Mouse (Mus musculus): ENCODE data around the gene Fv1. TPM values are rescaled to one million over a fixed set of nuclear protein-coding genes. Genes with fewer than 3 reads are reported as not detected.
A peak's percentile ranks its signal among the peaks of the same experiment; 100 is the strongest.
"Not testable (repeated sequence)": the region's sequence is repeated elsewhere in the genome, so short reads cannot be mapped to it uniquely, and the experiment has no call there.

Gene Fv1
- polyA plus RNA-seq, 1 experiment from 2014 or later = 7.2 TPM

GRCm38 (mm10) chr4:147850776-147851175 lies 18.0 kb upstream of the Fv1 start:
- no peak for ATAC-seq (replicated peaks; ENCODE audit: insufficient number of reproducible peaks, low FRiP score, low TSS enrichment)
- peaks cover 4% of the 10 kb centered on the region for H3K4me1 ChIP-seq (ENCODE audit: control insufficient read depth, insufficient read depth, low read length)
- no peaks in the 10 kb centered on the region for H3K36me3 ChIP-seq (ENCODE audit: control insufficient read depth, insufficient read depth, low read length)
- H3K4me2 ChIP-seq = no peak overlapping the region
- 62% methylated on average over 2 of the region's 2 CpGs for WGBS (ENCODE audit: insufficient replicate concordance)
- H3K27me3 ChIP-seq (ENCODE audit: control insufficient read depth, insufficient read depth, low read length) = no peaks in the 10 kb centered on the region
- no peak overlapping the region for H3K9ac ChIP-seq (ENCODE audit: low read depth, low read length)
- H3K27ac ChIP-seq (ENCODE audit: low read depth, low read length) = no peak overlapping the region
- no peak overlapping the region for H3K4me3 ChIP-seq (ENCODE audit: low read depth, low read length)
- no peaks in the 10 kb centered on the region for H3K9me3 ChIP-seq (replicated peaks; ENCODE audit: control insufficient read depth, low read length)

- WGBS (ENCODE audit: insufficient replicate concordance) = 89% methylated on average over 3 of the region's 3 CpGs
- no peak overlapping the region for H3K9ac ChIP-seq (ENCODE audit: low read depth, low read length)
- H3K27ac ChIP-seq (ENCODE audit: low read depth, low read length) = no peak overlapping the region
- peaks cover 28% of the 10 kb centered on the region for H3K36me3 ChIP-seq (ENCODE audit: control insufficient read depth, insufficient read depth, low read length)
- no peak overlapping the region for H3K4me3 ChIP-seq (ENCODE audit: low read depth, low read length)
- ATAC-seq (replicated peaks; ENCODE audit: insufficient number of reproducible peaks, low FRiP score, low TSS enrichment) = no peak
- no peaks in the 10 kb centered on the region for H3K9me3 ChIP-seq (replicated peaks; ENCODE audit: control insufficient read depth, low read length)
- no peaks in the 10 kb centered on the region for H3K4me1 ChIP-seq (ENCODE audit: control insufficient read depth, insufficient read depth, low read length)
- H3K27me3 ChIP-seq (ENCODE audit: control insufficient read depth, insufficient read depth, low read length) = no peaks in the 10 kb centered on the region
- no peak overlapping the region for H3K4me2 ChIP-seq
Observed at GRCm38 (mm10) chr4:147862051-147862450, 6.7 kb upstream of the Fv1 start.

- H3K9ac ChIP-seq (ENCODE audit: low read depth, low read length) = no peak overlapping the region
- no peak overlapping the region for H3K4me3 ChIP-seq (ENCODE audit: low read depth, low read length)
- WGBS (ENCODE audit: insufficient replicate concordance) = 92% methylated on average over 6 of the region's 6 CpGs
- ATAC-seq (replicated peaks; ENCODE audit: insufficient number of reproducible peaks, low FRiP score, low TSS enrichment) = no peak
- no peaks in the 10 kb centered on the region for H3K9me3 ChIP-seq (replicated peaks; ENCODE audit: control insufficient read depth, low read length)
- H3K4me2 ChIP-seq = no peak overlapping the region
- peaks cover 27% of the 10 kb centered on the region for H3K36me3 ChIP-seq (ENCODE audit: control insufficient read depth, insufficient read depth, low read length)
- H3K27ac ChIP-seq (ENCODE audit: low read depth, low read length) = no peak overlapping the region
- H3K27me3 ChIP-seq (ENCODE audit: control insufficient read depth, insufficient read depth, low read length) = no peaks in the 10 kb centered on the region
- peaks cover 17% of the 10 kb centered on the region for H3K4me1 ChIP-seq (ENCODE audit: control insufficient read depth, insufficient read depth, low read length)
Observed at GRCm38 (mm10) chr4:147865651-147866050, 3.1 kb upstream of the Fv1 start.

GRCm38 (mm10) chr4:147866056-147866455 lies 2.7 kb upstream of the Fv1 start:
- no peak for ATAC-seq (replicated peaks; ENCODE audit: insufficient number of reproducible peaks, low FRiP score, low TSS enrichment)
- no peaks in the 10 kb centered on the region for H3K9me3 ChIP-seq (replicated peaks; ENCODE audit: control insufficient read depth, low read length)
- no peak overlapping the region for H3K9ac ChIP-seq (ENCODE audit: low read depth, low read length)
- WGBS (ENCODE audit: insufficient replicate concordance) = 94% methylated on average over 9 of the region's 9 CpGs
- no peak overlapping the region for H3K27ac ChIP-seq (ENCODE audit: low read depth, low read length)
- H3K4me1 ChIP-seq (ENCODE audit: control insufficient read depth, insufficient read depth, low read length) = peaks cover 17% of the 10 kb centered on the region
- H3K4me2 ChIP-seq = no peak overlapping the region
- no peaks in the 10 kb centered on the region for H3K27me3 ChIP-seq (ENCODE audit: control insufficient read depth, insufficient read depth, low read length)
- no peak overlapping the region for H3K4me3 ChIP-seq (ENCODE audit: low read depth, low read length)
- peaks cover 23% of the 10 kb centered on the region for H3K36me3 ChIP-seq (ENCODE audit: control insufficient read depth, insufficient read depth, low read length)

- H3K27me3 ChIP-seq (ENCODE audit: control insufficient read depth, insufficient read depth, low read length); H3K27ac ChIP-seq (ENCODE audit: low read depth, low read length); ATAC-seq (replicated peaks; ENCODE audit: insufficient number of reproducible peaks, low FRiP score, low TSS enrichment); H3K9ac ChIP-seq (ENCODE audit: low read depth, low read length); H3K9me3 ChIP-seq (replicated peaks; ENCODE audit: control insufficient read depth, low read length); H3K4me2 ChIP-seq; H3K4me3 ChIP-seq (ENCODE audit: low read depth, low read length): not testable (repeated sequence)
- WGBS (ENCODE audit: insufficient replicate concordance) = 28% methylated on average over 3 of the region's 3 CpGs
- Histone ChIP-seq H3K36me3 (ENCODE audit: control insufficient read depth, insufficient read depth, low read length) (peaks cover 20% of the 10 kb centered on the region), H3K4me1 (ENCODE audit: control insufficient read depth, insufficient read depth, low read length) (peaks cover 17% of the 10 kb centered on the region)
Observed at GRCm38 (mm10) chr4:147866793-147867192, 2.0 kb upstream of the Fv1 start.

- Histone ChIP-seq H3K4me1 (ENCODE audit: control insufficient read depth, insufficient read depth, low read length) (peaks cover 17% of the 10 kb centered on the region), H3K36me3 (ENCODE audit: control insufficient read depth, insufficient read depth, low read length) (peaks cover 13% of the 10 kb centered on the region), H3K9ac (ENCODE audit: low read depth, low read length) (peak overlapping the region; percentile 77), H3K27me3 (ENCODE audit: control insufficient read depth, insufficient read depth, low read length) (no peaks in the 10 kb centered on the region), H3K27ac (ENCODE audit: low read depth, low read length) (peak overlapping the region; percentile 72), H3K4me3 (ENCODE audit: low read depth, low read length) (peak overlapping the region; percentile 81), H3K9me3 (replicated peaks; ENCODE audit: control insufficient read depth, low read length) (no peaks in the 10 kb centered on the region), H3K4me2 (peak overlapping the region; percentile 78)
- 7% methylated on average over 22 of the region's 22 CpGs for WGBS (ENCODE audit: insufficient replicate concordance)
- no peak for ATAC-seq (replicated peaks; ENCODE audit: insufficient number of reproducible peaks, low FRiP score, low TSS enrichment)
Observed at GRCm38 (mm10) chr4:147867563-147868449, 973 bp upstream of the Fv1 start.

GRCm38 (mm10) chr4:147869238-147869637 lies 459 bp downstream of the Fv1 start:
- Histone ChIP-seq H3K4me3 (ENCODE audit: low read depth, low read length) (peak overlapping the region; percentile 81), H3K4me1 (ENCODE audit: control insufficient read depth, insufficient read depth, low read length) (peaks cover 17% of the 10 kb centered on the region), H3K27me3 (ENCODE audit: control insufficient read depth, insufficient read depth, low read length) (no peaks in the 10 kb centered on the region), H3K9ac (ENCODE audit: low read depth, low read length) (peak overlapping the region; percentile 81), H3K4me2 (peak overlapping the region; percentile 83), H3K27ac (ENCODE audit: low read depth, low read length) (peak overlapping the region; percentile 60), H3K36me3 (ENCODE audit: control insufficient read depth, insufficient read depth, low read length) (peaks cover 21% of the 10 kb centered on the region), H3K9me3 (replicated peaks; ENCODE audit: control insufficient read depth, low read length) (no peaks in the 10 kb centered on the region)
- 7% methylated on average over 5 of the region's 5 CpGs for WGBS (ENCODE audit: insufficient replicate concordance)
- no peak for ATAC-seq (replicated peaks; ENCODE audit: insufficient number of reproducible peaks, low FRiP score, low TSS enrichment)

- peaks cover 56% of the 10 kb centered on the region for H3K36me3 ChIP-seq (ENCODE audit: control insufficient read depth, insufficient read depth, low read length)
Observed at GRCm38 (mm10) chr4:147875852-147876575, 7.2 kb downstream of the Fv1 start.

More at GRCm38 (mm10) chr4:147875852-147876575, 7.2 kb downstream of the Fv1 start:
- Histone ChIP-seq H3K4me2 (no peak overlapping the region), H3K4me3 (ENCODE audit: low read depth, low read length) (no peak overlapping the region), H3K9ac (ENCODE audit: low read depth, low read length) (no peak overlapping the region), H3K4me1 (ENCODE audit: control insufficient read depth, insufficient read depth, low read length) (peaks cover 5% of the 10 kb centered on the region), H3K27me3 (ENCODE audit: control insufficient read depth, insufficient read depth, low read length) (no peaks in the 10 kb centered on the region), H3K27ac (ENCODE audit: low read depth, low read length) (no peak overlapping the region), H3K9me3 (replicated peaks; ENCODE audit: control insufficient read depth, low read length) (no peaks in the 10 kb centered on the region)
- ATAC-seq (replicated peaks; ENCODE audit: insufficient number of reproducible peaks, low FRiP score, low TSS enrichment) = no peak
- 77% methylated on average over 4 of the region's 4 CpGs for WGBS (ENCODE audit: insufficient replicate concordance)

Data from heart, embryonic 11.5 days (tissue).